Mouse (Mus musculus) bone marrow, adult 2 months (tissue): ENCODE data around the gene Mogs.

Source experiments
- CTCF ChIP-seq: fragments of 200-500 bp; IDR thresholded peaks from 2 replicates; pipeline ENCODE4 v1.5.1; 2011; ENCODE audit warnings: low read length, control low read depth; ENCODE audit not compliant: control insufficient read depth, insufficient read depth
- POLR2A ChIP-seq: fragments of 200-500 bp; IDR thresholded peaks from 2 replicates; pipeline ENCODE4 v1.6.1; 2011; ENCODE audit warnings: low read depth, mild to moderate bottlenecking, control low read depth, low read length, borderline replicate concordance; ENCODE audit not compliant: control insufficient read depth

DNA sequence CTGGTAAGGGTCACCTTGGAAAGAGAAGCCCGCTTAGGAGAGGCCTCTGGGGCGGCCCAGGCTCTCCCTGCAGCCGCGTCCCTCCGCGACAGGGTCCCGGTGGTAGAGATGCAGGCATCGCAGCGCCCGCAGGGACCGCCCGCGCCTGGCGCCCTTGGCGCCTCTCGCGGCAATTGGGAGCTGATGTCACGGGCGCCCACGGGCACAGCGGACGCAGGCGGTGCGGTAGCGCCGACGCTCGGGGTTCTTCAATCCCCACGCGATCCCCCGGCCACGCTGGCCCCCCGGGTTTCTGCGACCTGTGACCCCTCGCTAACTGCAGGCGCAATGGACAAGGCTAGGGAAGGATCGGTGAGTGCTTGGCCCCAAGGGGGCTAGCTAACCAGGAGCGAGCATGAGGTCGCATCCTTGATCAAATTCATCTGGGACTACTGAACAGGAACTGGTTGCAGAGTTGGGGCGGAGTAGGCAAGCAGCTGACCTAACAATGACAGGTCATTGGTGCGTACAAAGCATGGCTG lies 27.0 kb downstream of the Mogs start:
- no peak for TF ChIP-seq CTCF
- TF ChIP-seq POLR2A = no peak
